Mouse (Mus musculus) hematopoietic stem cell, adult 5-6 weeks (primary cell): ENCODE measurements around the gene Itpr1. TPM values are rescaled to one million over a fixed set of nuclear protein-coding genes. Genes with fewer than 3 reads are reported as not detected.

Experiments
- ATAC-seq, 2 experiments: fragments of 125-278 bp in 1 of 2; replicated peaks in 1 of 2; 2 replicates each; pipeline ENCODE4 v1.8.0; 2016 to 2017; ENCODE audit warnings: inconsistent platforms in 2 of 2, mild to moderate bottlenecking in 2 of 2, moderate number of reproducible peaks in 2 of 2, low read depth in 1 of 2, moderate TSS enrichment in 1 of 2; ENCODE audit not compliant: low FRiP score in 2 of 2, poor library complexity in 2 of 2, severe bottlenecking in 2 of 2, insufficient read depth in 1 of 2, low TSS enrichment in 1 of 2
- total RNA-seq: library from RNA; stranded (forward); fragments of 172-1452, 232-1000 nt; gene quantifications from 2 replicates; pipeline ENCODE4 v1.2.3, GENCODE M21; 2017

The Itpr1 gene
- total RNA-seq, 1 experiment from 2014 or later, result 82.5 TPM

- no peak for ATAC-seq
These were observed 166.1 kb downstream of the Itpr1 start for GRCm38 (mm10) chr6:108379041-108379440.

GRCm38 (mm10) chr6:108380209-108380608 lies 167.3 kb downstream of the Itpr1 start:
- no peak for ATAC-seq

GRCm38 (mm10) chr6:108390624-108391324 lies 177.9 kb downstream of the Itpr1 start:
- ATAC-seq, result no peak

- no peak for ATAC-seq
These were observed 180.2 kb downstream of the Itpr1 start for GRCm38 (mm10) chr6:108393131-108393530.

- no peak for ATAC-seq
These were observed 185.1 kb downstream of the Itpr1 start for GRCm38 (mm10) chr6:108397956-108398355.

GRCm38 (mm10) chr6:108401412-108401955 lies 188.6 kb downstream of the Itpr1 start:
- ATAC-seq, result no peak; a peak in 1 of 4 replicates

- ATAC-seq, result no peak
These were observed 191.8 kb downstream of the Itpr1 start for GRCm38 (mm10) chr6:108404736-108405135.

GRCm38 (mm10) chr6:108408053-108408452 lies 195.2 kb downstream of the Itpr1 start:
- peak; percentile 74 to 82 for ATAC-seq

- no peak for ATAC-seq
These were observed 195.8 kb downstream of the Itpr1 start for GRCm38 (mm10) chr6:108408726-108409125.

- ATAC-seq, result no peak
These were observed 197.9 kb downstream of the Itpr1 start for GRCm38 (mm10) chr6:108410771-108411170.

GRCm38 (mm10) chr6:108411201-108411600 lies 198.3 kb downstream of the Itpr1 start:
- ATAC-seq, result no peak

GRCm38 (mm10) chr6:108413006-108413405 lies 200.1 kb downstream of the Itpr1 start:
- ATAC-seq, result no peak

GRCm38 (mm10) chr6:108413593-108413992 lies 200.7 kb downstream of the Itpr1 start:
- ATAC-seq, result no peak

- ATAC-seq, result no peak
These were observed 203.0 kb downstream of the Itpr1 start for GRCm38 (mm10) chr6:108415847-108416246.

GRCm38 (mm10) chr6:108417508-108417907 lies 204.6 kb downstream of the Itpr1 start:
- peak; percentile 84 to 85 for ATAC-seq

GRCm38 (mm10) chr6:108418218-108418617 lies 205.3 kb downstream of the Itpr1 start:
- ATAC-seq, result no peak

- ATAC-seq, result no peak
These were observed 212.1 kb downstream of the Itpr1 start for GRCm38 (mm10) chr6:108424749-108425584.

- ATAC-seq, result peak; percentile 84 to 85
These were observed 213.9 kb downstream of the Itpr1 start for GRCm38 (mm10) chr6:108426789-108427188.
